ENCODE assay signal across 8 mouse cellular contexts in genomic region chr2:121509584-121509983, GRCm38 (mm10). TPM values are rescaled to one million over a fixed set of nuclear protein-coding genes. Genes with fewer than 3 reads are reported as not detected.
DNase-seq lines count a peak whose midpoint lies in the region; ATAC-seq and TF ChIP-seq lines count a peak whose summit lies in the region.

No protein-coding gene starts in this region.

- H3K9ac ChIP-seq in lung, postnatal 0 days (replicated peaks; ENCODE audit: low read depth) = peak overlapping the region; percentile 36; the same call in 1 of the 2 replicates

- TF ChIP-seq EP300 in lung, postnatal 0 days (IDR thresholded peaks at IDR 0.05) = no peak

- H3K9me3 ChIP-seq in G1E (replicated peaks) = no peaks in the 10 kb centered on the region
- H3K9me3 ChIP-seq in hindbrain, embryonic 10.5 days = no peaks in the 10 kb centered on the region
- no peaks in the 10 kb centered on the region for H3K9me3 ChIP-seq in lung, postnatal 0 days (ENCODE audit: low read length)

- H3K4me1 ChIP-seq in G1E (ENCODE audit: insufficient read depth, low read depth, low read length) = peaks cover 45% of the 10 kb centered on the region
- H3K4me1 ChIP-seq in cerebellum, adult 2 months (ENCODE audit: control insufficient read depth, insufficient read depth, low read length) = no peaks in the 10 kb centered on the region; the same call in 1 of the 2 replicates
- peaks cover 20% of the 10 kb centered on the region for H3K4me1 ChIP-seq in hindbrain, embryonic 10.5 days (replicated peaks)
- peaks cover 4% of the 10 kb centered on the region; the same call in 1 of the 2 replicates for H3K4me1 ChIP-seq in lung, postnatal 0 days (ENCODE audit: insufficient read depth, low read depth, low read length)

- H3K27me3 ChIP-seq in G1E (ENCODE audit: insufficient read depth, low read length) = no peaks in the 10 kb centered on the region
- H3K27me3 ChIP-seq in cerebellum, adult 2 months (ENCODE audit: control insufficient read depth, insufficient read depth, low read length) = no peaks in the 10 kb centered on the region
- H3K27me3 ChIP-seq in hindbrain, embryonic 10.5 days (ENCODE audit: insufficient read depth, poor library complexity, severe bottlenecking) = no peaks in the 10 kb centered on the region
- no peaks in the 10 kb centered on the region for H3K27me3 ChIP-seq in lung, postnatal 0 days (replicated peaks; ENCODE audit: insufficient read depth, low read length)

- ATAC-seq in G1E (ENCODE audit: extremely low read depth, insufficient number of reproducible peaks, low FRiP score, poor library complexity, severe bottlenecking) = no peak; the same call in 1 of the 2 replicates
- peak; percentile 77 for ATAC-seq in lung, postnatal 0 days

- peaks cover 59% of the 10 kb centered on the region for H3K36me3 ChIP-seq in G1E (replicated peaks)
- peaks cover 61% of the 10 kb centered on the region for H3K36me3 ChIP-seq in hindbrain, embryonic 10.5 days
- no peaks in the 10 kb centered on the region for H3K36me3 ChIP-seq in lung, postnatal 0 days (ENCODE audit: insufficient read depth, low read length)

- peak overlapping the region; percentile 54; the same call in 1 of the 2 replicates for H3K4me3 ChIP-seq in G1E (ENCODE audit: low read depth, low read length)
- peak overlapping the region; percentile 44 for H3K4me3 ChIP-seq in cerebellum, adult 2 months (replicated peaks; ENCODE audit: insufficient read depth, low read depth, low read length)
- H3K4me3 ChIP-seq in hindbrain, embryonic 10.5 days = peak overlapping the region; percentile 45
- peak overlapping the region; percentile 40 for H3K4me3 ChIP-seq in lung, postnatal 0 days (ENCODE audit: low read depth, low read length)

- peak overlapping the region; percentile 54 for H3K4me2 ChIP-seq in lung, postnatal 0 days (replicated peaks; ENCODE audit: low read depth, low read length)

- 29% methylated on average over 16 of the region's 16 CpGs for WGBS in cerebellum, adult 2 months
- 20% methylated on average over 16 of the region's 16 CpGs for WGBS in hindbrain, embryonic 10.5 days
- 18% methylated on average over 16 of the region's 16 CpGs for WGBS in lung, postnatal 0 days

- no peak for TF ChIP-seq CTCF in G1E (IDR thresholded peaks at IDR 0.05; ENCODE audit: low read depth, low read length)
- no peak for TF ChIP-seq CTCF in cerebellum, adult 2 months (IDR thresholded peaks at IDR 0.05; ENCODE audit: borderline replicate concordance, insufficient read depth, low read depth, low read length)
- TF ChIP-seq CTCF in lung, postnatal 0 days (IDR thresholded peaks at IDR 0.05) = no peak

- no peak for TF ChIP-seq POLR2A in cerebellum, adult 2 months (IDR thresholded peaks at IDR 0.05; ENCODE audit: borderline replicate concordance, insufficient read depth, low read length)

- DNase-seq in G1E (ENCODE audit: low spot score) = peak; percentile 23
- peak; percentile 12 to 21 for DNase-seq in cerebellum, adult 2 months
- DNase-seq in forelimb bud, embryonic 11.5 days (ENCODE audit: low read depth, low spot score) = peak; percentile 17
- peak; percentile 58 for DNase-seq in hindbrain, embryonic 10.5 days (ENCODE audit: low spot score)
- peak; percentile 34 to 65 for DNase-seq in layer of hippocampus, postnatal 10 days (ENCODE audit: low spot score in 2 of 2)
- peak; percentile 72 for DNase-seq in lung, postnatal 0 days (ENCODE audit: low spot score)
- DNase-seq in ovary, postnatal 14 days (ENCODE audit: low spot score) = peak; percentile 34
- peak; percentile 43 for DNase-seq in thymus, postnatal 14 days

- no peak overlapping the region for H3K27ac ChIP-seq in cerebellum, adult 2 months (ENCODE audit: insufficient read depth, low read length)
- 0 out of 2 replicates have a peak overlapping the region, but pooled peaks have one; percentile 47 for H3K27ac ChIP-seq in hindbrain, embryonic 10.5 days
- no peak overlapping the region for H3K27ac ChIP-seq in lung, postnatal 0 days (ENCODE audit: low read length)

RNA-seq across cellular contexts. Expression of gene Wdr76, which starts 3.1 kb away (rescaled TPM):
- total RNA-seq in G1E (2014; fragmentation: Nextera tagmentation) = 58.6 and 68.8 TPM in 2 replicates
- total RNA-seq in G1E (2017) = 50.5 and 56.5 TPM in 2 replicates
- 1.9 and 2.7 TPM in 2 replicates for polyA plus RNA-seq in G1E (2012)
- 4.3 and 4.9 TPM in 2 replicates for polyA plus RNA-seq in cerebellum, adult 2 months (2012; rRNA removed)
- 8.8 and 13.0 TPM in 2 replicates for polyA plus RNA-seq in hindbrain, embryonic 10.5 days (2016; fragmentation: Nextera tagmentation; extraction: Ambion mirVana)
- 1 to 10 TPM; 3.3 to 3.6 TPM for total RNA-seq in layer of hippocampus, postnatal 10 days (2021)
- polyA plus RNA-seq in lung, postnatal 0 days (2015; fragmentation: Nextera tagmentation; extraction: Ambion mirVana) = 2.6 and 2.9 TPM in 2 replicates

RNA-seq across cellular contexts. Expression of gene Mfap1a, which starts 3.1 kb away (rescaled TPM):
- 32.5 and 34.1 TPM in 2 replicates for total RNA-seq in G1E (2014; fragmentation: Nextera tagmentation)
- total RNA-seq in G1E (2017) = 54.2 and 57.1 TPM in 2 replicates
- 6.7 and 11.1 TPM in 2 replicates for polyA plus RNA-seq in G1E (2012)
- 19.5 and 19.7 TPM in 2 replicates for polyA plus RNA-seq in cerebellum, adult 2 months (2012; rRNA removed)
- 21.2 and 27.2 TPM in 2 replicates for polyA plus RNA-seq in hindbrain, embryonic 10.5 days (2016; fragmentation: Nextera tagmentation; extraction: Ambion mirVana)
- total RNA-seq in layer of hippocampus, postnatal 10 days (2021) = 10 to 100 TPM; 32.8 to 33.3 TPM
- 16.3 and 20.7 TPM in 2 replicates for polyA plus RNA-seq in lung, postnatal 0 days (2015; fragmentation: Nextera tagmentation; extraction: Ambion mirVana)

RNA-seq across cellular contexts. Expression of gene Mfap1b, which starts 35.7 kb away (rescaled TPM):
- total RNA-seq in G1E (2014; fragmentation: Nextera tagmentation) = 36.4 and 42.6 TPM in 2 replicates
- total RNA-seq in G1E (2017) = 21.7 and 29.2 TPM in 2 replicates
- 2.5 and 5.3 TPM in 2 replicates for polyA plus RNA-seq in G1E (2012)
- 29.0 and 29.7 TPM in 2 replicates for polyA plus RNA-seq in cerebellum, adult 2 months (2012; rRNA removed)
- 48.8 and 56.1 TPM in 2 replicates for polyA plus RNA-seq in hindbrain, embryonic 10.5 days (2016; fragmentation: Nextera tagmentation; extraction: Ambion mirVana)
- 10 to 100 TPM; 33.0 to 38.7 TPM for total RNA-seq in layer of hippocampus, postnatal 10 days (2021)
- polyA plus RNA-seq in lung, postnatal 0 days (2015; fragmentation: Nextera tagmentation; extraction: Ambion mirVana) = 37.7 and 37.8 TPM in 2 replicates

RNA-seq across cellular contexts. Expression of gene Serinc4, which starts 53.0 kb away (rescaled TPM):
- total RNA-seq in G1E (2014; fragmentation: Nextera tagmentation) = not detected in 2 replicates
- total RNA-seq in G1E (2017) = 0.58 and 1.3 TPM in 2 replicates
- not detected in 2 replicates for polyA plus RNA-seq in G1E (2012)
- 0.46 and 0.57 TPM in 2 replicates for polyA plus RNA-seq in cerebellum, adult 2 months (2012; rRNA removed)
- polyA plus RNA-seq in hindbrain, embryonic 10.5 days (2016; fragmentation: Nextera tagmentation; extraction: Ambion mirVana) = 0.15 and 0.42 TPM in 2 replicates
- total RNA-seq in layer of hippocampus, postnatal 10 days (2021) = 1 to 10 TPM; 2.0 to 2.2 TPM
- polyA plus RNA-seq in lung, postnatal 0 days (2015; fragmentation: Nextera tagmentation; extraction: Ambion mirVana) = 0.15 and 0.35 TPM in 2 replicates

RNA-seq across cellular contexts. Expression of gene Hypk, which starts 56.5 kb away (rescaled TPM):
- 20.7 and 21.5 TPM in 2 replicates for total RNA-seq in G1E (2014; fragmentation: Nextera tagmentation)
- 73.2 and 82.9 TPM in 2 replicates for total RNA-seq in G1E (2017)
- polyA plus RNA-seq in G1E (2012) = 112 and 124 TPM in 2 replicates
- 24.7 and 27.5 TPM in 2 replicates for polyA plus RNA-seq in cerebellum, adult 2 months (2012; rRNA removed)
- 110 and 135 TPM in 2 replicates for polyA plus RNA-seq in hindbrain, embryonic 10.5 days (2016; fragmentation: Nextera tagmentation; extraction: Ambion mirVana)
- 10 to 100 TPM; 37.3 to 38.4 TPM for total RNA-seq in layer of hippocampus, postnatal 10 days (2021)
- polyA plus RNA-seq in lung, postnatal 0 days (2015; fragmentation: Nextera tagmentation; extraction: Ambion mirVana) = 61.7 and 70.9 TPM in 2 replicates

Comparison
In these comparisons a context has a peak if more than half of its experiments do, and no peak if none do; other contexts are left out.
1. DNase-seq: peak in every context shown above with its lines; median percentile 72 in lung, postnatal 0 days; 58 in hindbrain, embryonic 10.5 days; 50 in layer of hippocampus, postnatal 10 days; 43 in thymus, postnatal 14 days; 34 in ovary, postnatal 14 days; 23 in G1E; 17 in forelimb bud, embryonic 11.5 days; 16 in cerebellum, adult 2 months.